Mouse (Mus musculus) lung, postnatal 0 days (tissue): ENCODE data around the gene Zfp9. TPM values are rescaled to one million over a fixed set of nuclear protein-coding genes. Genes with fewer than 3 reads are reported as not detected.
A peak's percentile ranks its signal among the peaks of the same experiment; 100 is the strongest.

Experiments used
- ATAC-seq: fragments of 200-750 bp; cut with Nextera tagmentation; 2 replicates; pipeline ENCODE4 v1.8.0; 2017; ENCODE audit warnings: moderate library complexity
- DNase-seq: peaks from one replicate; pipeline ENCODE4 v3.0.0-alpha.2; 2016; ENCODE audit warnings: low spot score
- H3K27ac ChIP-seq: fragments of 300-500 bp; sonication (generic); 2 replicates; pipeline ENCODE4 v1.5.1; 2014; ENCODE audit warnings: antibody characterized with exemption, mild to moderate bottlenecking, low read length, mixed read lengths
- H3K27me3 ChIP-seq: fragments of 300-500 bp; sonication (generic); replicated peaks from 2 replicates; pipeline ENCODE4 v1.6.1; 2014; ENCODE audit warnings: low read length, mixed read lengths; ENCODE audit not compliant: insufficient read depth
- H3K36me3 ChIP-seq: fragments of 300-500 bp; sonication (generic); 2 replicates; pipeline ENCODE4 v1.6.1; 2014; ENCODE audit warnings: low read length, mixed read lengths; ENCODE audit not compliant: insufficient read depth
- H3K4me1 ChIP-seq: fragments of 300-500 bp; sonication (generic); 2 replicates; pipeline ENCODE4 v1.6.1; 2014; ENCODE audit warnings: antibody characterized with exemption, low read depth, low read length, mixed read lengths; ENCODE audit not compliant: insufficient read depth
- H3K4me2 ChIP-seq: fragments of 300-500 bp; sonication (generic); replicated peaks from 2 replicates; pipeline ENCODE4 v1.6.1; 2014; ENCODE audit warnings: low read depth, mild to moderate bottlenecking, low read length, moderate library complexity, mixed read lengths
- H3K4me3 ChIP-seq: fragments of 300-500 bp; sonication (generic); 2 replicates; pipeline ENCODE4 v1.5.1; 2014; ENCODE audit warnings: low read depth, low read length
- H3K9ac ChIP-seq: fragments of 300-500 bp; sonication (generic); replicated peaks from 2 replicates; pipeline ENCODE4 v1.6.1; 2014; ENCODE audit warnings: low read depth, mild to moderate bottlenecking
- H3K9me3 ChIP-seq: fragments of 300-500 bp; sonication (generic); 2 replicates; pipeline ENCODE4 v1.6.1; 2016; ENCODE audit warnings: low read length, mixed read lengths
- CTCF ChIP-seq: IDR thresholded peaks from 2 replicates; pipeline ENCODE4 v1.5.1; 2016; ENCODE audit warnings: antibody characterized with exemption, mild to moderate bottlenecking
- EP300 ChIP-seq: IDR thresholded peaks from 2 replicates; pipeline ENCODE4 v1.6.1; 2016; ENCODE audit warnings: antibody characterized with exemption, mild to moderate bottlenecking, control low read depth
- WGBS: fragments of 180-500 bp; shearing (Covaris S2); extraction: QIAGEN DNeasy Blood & Tissue Kit; methylation state at CpG from one replicate; pipeline ENCODE4 v1.1.7; 2014; 5-methylcytosine and 5-hydroxymethylcytosine counted together
- polyA plus RNA-seq: library from polyadenylated mRNA; unstranded; fragments of >200 nt; fragmentation: Nextera tagmentation; extraction: Ambion mirVana; gene quantifications from 2 replicates; pipeline ENCODE4 v1.2.1, GENCODE M21; 2015

Zfp9 gene
- 2.6 and 2.7 TPM in 2 replicates for polyA plus RNA-seq

- WGBS = 1% methylated on average over 42 of the region's 57 CpGs
- peak within 1 kb of the TSS; percentile 73 for H3K4me2 ChIP-seq
- H3K4me3 ChIP-seq = peak within 1 kb of the TSS; percentile 53
- peaks cover 3% of the 10 kb centered on the region; the same call in 1 of the 2 replicates for H3K4me1 ChIP-seq
- peak; percentile 97 for ATAC-seq
- peak within 1 kb of the TSS; percentile 81 for H3K27ac ChIP-seq
- no peaks in the 10 kb centered on the region for H3K36me3 ChIP-seq
- H3K9me3 ChIP-seq = no peaks in the 10 kb centered on the region
- H3K27me3 ChIP-seq = no peaks in the 10 kb centered on the region
- TF ChIP-seq EP300 (no peak), CTCF (no peak)
- peak; percentile 90 for DNase-seq
- peak within 1 kb of the TSS; percentile 54 for H3K9ac ChIP-seq
These were observed at the start of gene Zfp9 for GRCm38 (mm10) chr6:118478957-118479708. TSS of gene Zfp9 (minus strand) at chr6:118479320.

GRCm38 (mm10) chr6:118520668-118521067, 41.5 kb upstream of the Zfp9 start:
- TF ChIP-seq EP300 (no peak), CTCF (no peak)
- WGBS = 90% methylated on average over 7 of the region's 7 CpGs
- Histone ChIP-seq H3K4me3 (no peak overlapping the region), H3K27ac (no peak overlapping the region), H3K9me3 (no peaks in the 10 kb centered on the region), H3K9ac (no peak overlapping the region), H3K36me3 (peaks cover 21% of the 10 kb centered on the region), H3K4me2 (no peak overlapping the region), H3K27me3 (no peaks in the 10 kb centered on the region), H3K4me1 (no peaks in the 10 kb centered on the region)
- no peak for DNase-seq
- no peak for ATAC-seq

- Histone ChIP-seq H3K27ac (no peak overlapping the region), H3K9ac (no peak overlapping the region), H3K4me3 (no peak overlapping the region), H3K36me3 (peaks cover 3% of the 10 kb centered on the region), H3K4me2 (no peak overlapping the region), H3K27me3 (no peaks in the 10 kb centered on the region), H3K9me3 (no peaks in the 10 kb centered on the region), H3K4me1 (no peaks in the 10 kb centered on the region)
- no peak for ATAC-seq
- WGBS = 91% methylated on average over 12 of the region's 12 CpGs
- DNase-seq = no peak
- TF ChIP-seq EP300 = no peak
- TF ChIP-seq CTCF = no peak
These were observed 34.4 kb upstream of the Zfp9 start for GRCm38 (mm10) chr6:118513335-118514012.

- no peaks in the 10 kb centered on the region for H3K4me1 ChIP-seq
- no peak overlapping the region for H3K27ac ChIP-seq
- H3K9me3 ChIP-seq = no peaks in the 10 kb centered on the region
- H3K36me3 ChIP-seq = no peaks in the 10 kb centered on the region
- DNase-seq (no peak), ATAC-seq (no peak)
- no peak overlapping the region for H3K4me3 ChIP-seq
- no peak overlapping the region for H3K9ac ChIP-seq
- WGBS = 75% methylated on average over 7 of the region's 7 CpGs
- TF ChIP-seq CTCF = no peak
- TF ChIP-seq EP300 = no peak
- H3K4me2 ChIP-seq = no peak overlapping the region
- no peaks in the 10 kb centered on the region for H3K27me3 ChIP-seq
These were observed 19.9 kb upstream of the Zfp9 start for GRCm38 (mm10) chr6:118499010-118499409.

GRCm38 (mm10) chr6:118482125-118482524, 3.0 kb upstream of the Zfp9 start:
- no peak overlapping the region for H3K4me2 ChIP-seq
- H3K36me3 ChIP-seq = no peaks in the 10 kb centered on the region
- H3K4me3 ChIP-seq = no peak overlapping the region
- H3K27ac ChIP-seq = no peak overlapping the region
- 95% methylated on average over 1 of the region's 1 CpGs for WGBS
- no peaks in the 10 kb centered on the region for H3K27me3 ChIP-seq
- no peaks in the 10 kb centered on the region for H3K9me3 ChIP-seq
- DNase-seq (no peak), ATAC-seq (no peak)
- H3K9ac ChIP-seq = no peak overlapping the region
- H3K4me1 ChIP-seq = peaks cover 3% of the 10 kb centered on the region; the same call in 1 of the 2 replicates
- no peak for TF ChIP-seq EP300
- no peak for TF ChIP-seq CTCF
